Mouse (Mus musculus): ENCODE data around the gene 1300017J02Rik.
A peak's percentile ranks its signal among the peaks of the same experiment; 100 is the strongest.

The 1300017J02Rik gene

DNA sequence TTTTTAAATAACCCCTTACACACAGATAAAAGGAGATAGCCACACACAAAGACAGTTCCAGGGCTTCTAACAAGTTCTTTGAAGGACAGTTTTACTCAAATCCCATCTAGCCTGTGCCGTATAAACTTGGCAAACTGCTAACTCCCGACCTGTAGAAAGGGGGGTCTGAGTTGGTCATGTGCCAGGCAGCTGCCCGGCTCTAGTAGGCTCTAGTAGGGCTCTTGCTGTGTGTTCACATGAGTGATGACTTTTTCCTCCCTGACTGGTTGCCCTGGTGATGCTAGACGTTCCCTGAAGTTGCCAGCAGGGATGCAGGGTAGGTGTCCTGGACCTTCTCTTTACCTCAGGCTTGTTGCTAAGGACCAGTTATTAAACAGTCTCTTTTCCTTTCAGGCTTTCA, 33.8 kb downstream of the 1300017J02Rik start:
- DNase-seq, result no peak

DNA sequence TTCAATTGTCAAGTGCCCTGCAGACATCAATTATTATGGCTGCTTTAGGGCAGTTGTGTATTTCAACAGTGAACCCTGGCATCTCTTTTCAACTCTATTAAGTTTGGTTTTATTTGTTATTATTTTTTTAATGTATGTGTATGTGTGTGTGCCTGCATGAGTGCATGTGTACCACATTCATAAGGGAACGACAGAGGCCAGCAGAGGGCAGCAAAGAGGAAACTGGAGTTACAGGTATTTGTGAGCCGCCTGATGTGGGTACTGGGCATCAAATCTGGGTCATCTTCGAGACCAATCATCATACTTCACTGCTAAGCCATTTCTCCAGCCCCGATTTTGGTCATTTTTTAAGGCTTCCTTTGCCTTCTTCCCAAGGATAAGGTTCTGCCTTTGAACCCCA, 39.1 kb downstream of the 1300017J02Rik start:
- DNase-seq, result no peak

DNA sequence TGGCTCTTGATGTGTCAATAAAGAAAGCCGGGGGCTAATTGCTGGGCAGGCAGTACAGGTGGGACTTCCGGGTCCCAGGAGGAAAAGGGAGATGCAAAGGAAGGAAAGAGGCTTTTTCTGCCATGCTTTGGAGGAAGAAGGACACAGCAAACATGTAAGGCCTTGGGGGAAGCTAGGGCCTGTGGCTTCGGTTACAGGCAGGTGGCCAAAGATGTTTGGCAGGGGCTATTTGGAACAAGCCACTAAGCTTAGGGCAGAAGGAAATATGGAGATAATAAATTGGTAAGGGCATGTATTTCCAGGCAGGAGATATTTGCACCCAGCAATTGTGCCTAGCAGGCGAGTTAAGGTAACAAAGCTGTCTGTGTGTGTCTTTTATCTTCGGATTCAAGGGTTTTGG, 52.0 kb downstream of the 1300017J02Rik start:
- DNase-seq, result no peak

DNA sequence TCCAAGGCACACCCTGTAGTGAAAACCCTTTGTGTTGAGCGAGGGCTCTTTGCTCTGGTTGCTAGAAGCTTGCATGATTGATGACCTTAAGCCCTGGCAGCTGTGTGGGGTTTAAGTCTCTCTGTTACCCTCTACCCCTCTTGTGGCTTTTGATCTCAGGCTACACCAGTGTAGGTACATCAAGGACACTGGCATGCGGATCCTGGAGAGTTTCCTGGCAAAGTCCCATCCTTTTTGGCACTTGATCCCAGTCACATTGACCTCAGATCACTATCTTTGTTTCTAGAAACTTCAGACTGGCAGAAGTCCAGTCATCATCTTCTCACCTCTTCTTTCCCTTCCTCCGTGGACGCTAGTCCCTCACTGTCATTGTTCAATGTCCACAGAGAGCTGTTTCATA, 56.3 kb downstream of the 1300017J02Rik start:
- no peak for DNase-seq

DNA sequence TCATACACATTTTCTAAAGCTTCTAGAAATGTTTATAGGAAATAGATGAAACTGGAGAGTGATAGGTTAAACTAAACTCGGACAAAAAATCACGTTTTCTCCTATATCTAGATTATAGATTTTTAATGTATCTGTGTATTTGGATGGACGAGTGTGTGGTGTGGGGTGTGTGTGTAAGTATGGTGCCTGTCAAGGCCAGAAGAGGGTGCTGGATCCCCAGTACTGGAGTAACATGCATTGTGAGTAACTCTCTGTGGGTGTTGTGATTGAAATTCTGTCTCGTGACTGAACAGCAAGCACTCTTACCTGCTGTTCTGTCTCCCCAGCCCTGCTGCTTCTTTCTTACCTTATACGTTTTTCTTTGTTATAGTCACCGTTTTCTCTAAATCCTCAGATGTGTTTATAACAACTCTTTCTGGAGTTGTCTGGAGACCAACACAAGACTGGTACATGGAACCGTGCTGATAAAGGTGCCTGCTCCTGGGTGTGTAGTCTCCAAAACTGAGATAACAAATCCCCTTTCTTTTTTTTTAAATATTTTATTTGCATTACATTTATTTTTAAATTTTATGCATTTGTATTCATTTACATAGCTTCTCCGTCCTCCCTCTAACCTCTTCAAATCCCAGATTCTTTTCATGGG, 58.2 kb downstream of the 1300017J02Rik start:
- no peak for DNase-seq

DNA sequence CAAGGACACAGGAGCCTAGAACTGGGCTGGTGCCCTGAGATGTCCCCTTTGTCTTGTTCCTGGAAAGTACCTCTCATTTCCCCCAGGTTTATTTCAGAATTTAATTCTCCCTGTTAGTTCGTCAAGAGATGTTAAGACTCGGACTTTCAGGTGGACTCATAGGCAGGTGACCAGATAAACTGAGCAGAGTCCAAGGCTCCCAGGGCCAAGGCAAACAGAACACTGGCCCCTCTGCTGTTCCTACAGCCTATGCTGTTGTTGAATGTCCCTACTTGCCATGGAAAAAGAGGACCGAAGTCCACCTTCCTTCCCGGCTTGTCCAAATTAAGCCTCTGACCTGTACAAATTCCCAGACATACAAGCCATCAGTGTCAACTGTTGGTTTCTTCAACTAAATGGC, 61.2 kb downstream of the 1300017J02Rik start:
- DNase-seq, result peak; percentile 32 to 47

DNA sequence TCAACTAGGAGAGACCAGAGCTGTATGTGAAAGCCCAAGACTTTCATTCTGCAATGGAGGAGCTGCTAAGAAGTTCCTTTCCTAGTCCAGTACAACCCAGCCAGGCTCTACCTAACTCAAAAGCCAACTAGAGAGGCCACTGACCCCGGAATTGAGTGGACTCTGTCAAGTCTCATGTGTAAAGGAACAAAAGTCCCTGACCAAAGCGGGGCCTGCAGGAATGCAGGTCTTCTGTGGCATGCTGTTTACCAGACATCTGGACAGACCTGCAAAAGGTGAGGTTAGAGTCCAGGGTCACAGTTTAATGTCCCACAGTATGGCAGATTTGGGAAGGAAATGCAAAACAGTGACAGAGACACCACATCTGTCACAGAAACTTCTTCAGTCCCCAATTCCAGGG, 63.7 kb downstream of the 1300017J02Rik start:
- peak; percentile 42 to 45 for DNase-seq

DNA sequence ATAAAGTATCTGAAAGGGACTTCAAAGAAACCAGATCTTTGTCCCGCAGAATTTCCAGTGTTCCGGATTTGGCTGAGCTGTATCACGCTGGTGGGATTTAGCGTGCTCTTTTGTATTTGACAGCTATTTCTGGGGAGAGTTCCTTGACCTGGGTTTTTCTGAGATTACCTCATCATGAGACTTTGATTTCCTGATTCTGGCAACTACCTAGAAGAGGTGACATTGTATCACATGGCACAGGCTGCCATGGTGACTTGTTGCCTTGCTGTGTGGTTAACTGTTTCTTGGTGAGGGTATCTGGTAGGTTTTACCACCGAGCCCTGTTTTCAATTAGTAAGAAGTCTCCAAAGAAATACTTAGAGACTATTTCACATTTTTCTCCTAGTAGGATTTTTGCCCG, 65.4 kb downstream of the 1300017J02Rik start:
- no peak for DNase-seq

DNA sequence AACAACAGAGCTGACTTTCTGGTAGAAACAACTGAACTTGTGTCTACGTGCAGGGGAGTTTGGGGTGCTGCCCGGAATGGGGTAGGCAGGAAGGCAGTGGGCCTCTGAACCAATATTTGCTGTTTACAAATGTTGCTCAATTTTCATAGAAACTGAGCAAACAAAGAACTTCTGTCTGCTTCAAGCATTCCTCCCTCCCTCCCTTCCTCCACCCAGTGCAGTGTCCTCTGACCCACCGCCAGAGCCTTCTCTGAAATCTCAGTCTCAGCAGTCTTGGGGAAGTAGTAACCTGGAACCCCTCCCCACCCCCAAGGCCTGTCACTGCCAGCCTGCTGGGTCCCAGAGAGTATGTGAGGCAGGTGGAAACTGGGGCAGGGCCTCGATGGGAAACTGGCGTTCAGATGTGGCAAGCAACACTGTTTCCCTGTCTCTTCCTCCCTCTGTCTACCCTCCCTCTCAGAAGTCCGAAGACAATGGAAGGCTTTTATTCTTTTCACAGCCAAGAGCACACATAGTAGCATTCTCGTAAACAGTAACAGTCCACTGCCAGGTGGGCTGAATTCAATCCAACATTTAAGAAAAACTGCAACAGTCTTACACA, 70.2 kb downstream of the 1300017J02Rik start:
- peak; percentile 19 to 25 for DNase-seq

DNA sequence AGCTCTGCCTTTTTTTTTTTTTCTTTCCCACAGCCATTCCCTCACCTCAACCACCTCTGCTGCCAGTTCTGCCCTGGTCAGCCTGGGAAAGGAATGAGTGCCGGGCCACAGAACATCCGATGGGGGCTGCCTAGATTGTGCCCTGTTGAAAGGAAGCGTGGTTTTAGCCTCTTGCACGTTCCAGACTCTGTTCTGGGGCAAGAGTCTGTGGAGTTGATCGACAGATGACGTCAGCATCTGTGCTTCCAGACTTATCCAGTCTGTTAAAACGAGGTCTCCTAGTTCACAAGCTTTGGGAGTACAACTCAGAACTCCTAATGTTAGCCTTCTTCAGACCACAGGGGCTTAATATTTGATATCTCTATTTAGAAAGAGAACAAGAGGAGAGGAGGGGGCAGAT, 70.8 kb downstream of the 1300017J02Rik start:
- no peak for DNase-seq

DNA sequence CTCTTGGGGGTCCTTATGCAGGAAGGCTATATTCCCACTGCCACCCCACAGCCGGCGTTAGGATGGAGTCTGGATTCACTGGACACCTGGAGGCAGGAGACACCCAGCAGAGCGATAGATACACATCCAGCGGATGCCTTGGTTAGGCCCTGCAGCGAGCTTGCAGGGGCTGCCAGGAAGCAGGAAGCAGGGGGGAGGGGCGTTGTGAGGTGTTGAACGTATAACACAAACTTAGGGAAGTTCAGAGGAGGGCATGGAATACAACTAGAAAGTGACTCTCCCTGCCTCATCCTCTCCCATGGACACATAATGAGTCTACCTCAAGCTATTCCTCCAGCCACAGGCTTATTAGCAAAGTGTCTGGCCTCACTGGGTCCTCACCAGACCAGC, 71.9 kb downstream of the 1300017J02Rik start:
- no peak for DNase-seq

DNA sequence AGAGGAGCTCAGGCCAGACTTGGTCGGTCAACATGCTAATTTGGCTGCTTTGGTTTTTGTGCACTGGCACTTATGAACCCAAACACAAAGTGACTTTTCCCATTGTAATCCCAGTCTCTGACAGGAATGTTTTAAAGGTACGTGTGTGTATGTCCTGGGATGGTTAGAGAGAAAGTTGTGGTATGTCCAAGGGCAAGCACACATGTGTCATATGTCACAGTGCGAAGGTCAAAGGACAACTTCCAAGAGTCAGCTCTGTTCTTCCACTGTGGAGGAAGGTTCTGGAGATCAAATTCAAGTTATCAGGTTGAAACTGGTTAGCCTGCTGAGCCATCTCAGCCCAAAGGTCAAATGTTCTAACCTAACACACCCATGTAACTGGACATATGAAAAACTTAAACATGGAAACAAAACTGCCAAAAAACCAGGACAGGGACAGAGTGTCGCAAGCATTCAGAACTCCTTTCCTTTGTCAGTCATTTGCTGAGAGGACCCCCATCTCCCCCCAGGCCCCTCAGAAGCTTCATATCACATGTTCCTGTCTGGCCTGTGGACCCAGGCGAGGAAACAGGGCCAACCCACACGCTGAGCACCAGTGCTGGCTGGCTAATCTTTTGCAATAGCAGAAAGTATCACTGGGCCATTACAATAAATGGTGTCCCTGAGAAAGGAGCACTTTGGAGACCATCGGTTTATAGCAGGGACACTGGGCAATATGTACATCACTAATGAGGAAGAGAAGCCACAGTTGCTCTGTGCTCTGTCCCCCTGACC, 72.5 kb downstream of the 1300017J02Rik start:
- no peak for DNase-seq

DNA sequence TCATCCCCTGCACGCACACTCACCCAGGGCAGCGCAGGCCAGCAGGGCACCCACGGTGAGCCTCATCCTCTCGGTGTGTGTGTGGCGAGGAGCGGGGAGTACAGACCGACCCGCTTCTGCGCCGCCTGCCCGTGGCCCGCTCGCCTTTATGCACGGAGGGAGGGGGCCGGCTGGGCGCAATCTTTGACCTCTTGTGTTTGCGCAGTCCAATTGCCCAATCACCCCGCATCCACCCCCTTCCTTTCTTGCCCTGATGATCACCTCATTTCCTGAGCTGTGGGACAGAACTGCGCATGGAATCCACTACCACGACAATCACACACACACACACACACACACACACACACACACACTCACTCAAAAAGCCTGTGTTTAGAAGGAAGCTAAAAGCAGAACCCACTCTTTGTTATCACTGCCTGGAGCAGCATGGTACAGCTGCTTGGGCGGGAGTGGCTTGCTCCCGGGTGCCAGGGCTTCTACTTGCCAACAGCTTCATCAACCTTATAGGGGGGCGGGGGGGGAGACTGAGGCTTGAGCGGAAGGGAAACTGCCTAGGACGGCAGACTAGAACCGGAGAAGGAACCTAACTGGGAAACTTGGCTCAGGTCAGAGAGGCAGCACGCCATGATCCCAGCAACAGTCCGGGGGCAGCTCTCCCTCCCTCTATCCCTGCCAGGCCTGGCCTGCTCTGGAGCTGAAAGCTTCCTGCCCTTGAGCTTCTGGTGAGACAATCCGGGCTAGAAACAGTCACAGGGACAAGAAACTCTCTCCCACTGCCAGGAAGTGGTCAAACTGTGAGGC, 74.5 kb downstream of the 1300017J02Rik start, which contains the start of the genes Gm20425 and Trf:
Gene Gm20425, minus strand, starts transcription at position 157 of the 801 bp plus-strand sequence.
Gene Trf, minus strand, starts transcription at position 294 of the 801 bp plus-strand sequence.
- DNase-seq, result peak; percentile 63 to 67

DNA sequence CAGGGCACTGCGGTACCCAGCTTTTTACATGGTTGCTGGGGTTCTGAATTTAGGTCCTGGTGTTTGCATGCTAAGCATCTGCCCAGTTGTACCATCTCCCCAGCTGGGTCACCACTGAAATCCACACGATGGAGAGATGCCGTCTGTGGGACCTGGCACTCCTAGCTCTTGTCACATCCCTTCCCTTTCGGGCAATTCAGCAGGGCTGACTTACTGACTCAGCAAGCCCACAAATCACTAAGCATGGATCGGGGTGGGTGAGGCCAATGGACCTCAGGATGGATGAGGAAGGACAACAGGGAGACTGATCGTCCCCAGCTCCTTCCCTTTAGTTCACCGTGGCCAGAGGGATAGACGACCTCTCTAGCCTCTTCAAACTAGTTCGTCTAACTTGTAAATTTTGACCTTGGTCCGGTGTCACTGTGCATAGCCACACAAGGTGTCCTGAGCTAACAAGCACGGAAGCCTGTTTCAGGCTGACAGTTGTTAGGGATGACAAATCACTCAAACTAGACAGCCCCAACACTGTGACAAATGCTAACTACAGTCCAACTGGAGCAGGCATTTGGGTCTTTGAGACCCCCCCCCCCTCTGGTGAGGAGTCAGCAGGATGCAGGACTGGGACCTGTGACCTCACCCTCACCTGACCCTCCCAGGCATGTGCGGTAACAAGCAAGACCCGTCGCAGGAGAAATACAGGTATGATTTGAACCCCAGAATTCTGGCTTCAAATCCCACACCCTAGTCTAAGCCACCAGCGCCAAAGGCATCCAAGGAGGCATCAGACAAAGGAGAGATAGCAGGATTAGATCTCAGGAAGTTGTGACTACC, 75.6 kb downstream of the 1300017J02Rik start:
- DNase-seq, result no peak

DNA sequence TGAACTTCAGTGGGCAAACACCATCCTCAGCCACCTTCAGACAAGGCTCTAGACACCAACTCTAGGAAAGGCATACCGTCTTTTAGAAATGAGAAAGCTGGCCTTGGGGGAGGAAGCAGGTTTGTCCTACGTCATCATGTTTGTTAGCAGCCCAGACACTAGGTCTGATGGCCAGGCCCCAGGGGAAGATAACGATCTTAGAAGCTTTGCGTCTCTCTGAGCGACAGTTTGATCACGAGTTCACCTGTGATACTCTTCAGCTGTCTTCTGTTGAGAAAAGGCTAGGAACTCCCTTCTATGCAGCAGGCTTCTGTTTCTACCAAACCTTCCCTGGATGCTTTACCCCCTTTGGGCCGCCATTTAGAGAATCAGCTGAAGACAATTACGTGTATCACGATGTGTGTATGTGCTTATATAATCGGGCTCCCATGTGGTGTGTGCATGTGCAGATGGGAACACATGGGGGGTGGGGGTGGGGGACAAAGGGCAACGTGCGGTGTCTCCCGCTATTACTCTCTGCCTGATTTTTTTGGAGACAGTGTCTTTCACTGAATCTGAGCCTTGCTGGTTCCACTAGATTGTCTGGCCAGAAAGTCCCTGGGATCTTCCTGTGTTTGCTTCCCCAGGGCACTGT, 76.4 kb downstream of the 1300017J02Rik start:
- no peak for DNase-seq

DNA sequence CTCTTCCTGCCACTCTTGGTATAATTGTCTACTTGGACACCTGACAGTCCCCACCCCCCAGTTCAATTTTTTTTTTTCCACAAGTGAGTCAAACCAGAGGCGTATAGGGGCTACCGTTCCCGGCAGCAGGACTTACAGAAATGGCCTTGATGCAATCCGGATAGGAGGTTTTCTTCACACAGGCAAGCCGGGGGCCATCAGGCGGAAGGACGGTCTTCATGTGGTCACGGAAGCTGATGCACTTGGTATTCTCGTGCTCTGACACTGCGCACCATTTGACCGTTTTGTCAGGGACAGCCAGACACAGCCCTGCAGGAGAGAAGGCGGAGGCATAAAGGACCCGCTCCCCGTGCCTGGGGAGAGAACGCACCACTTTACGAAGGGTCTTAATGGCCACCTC, 77.1 kb downstream of the 1300017J02Rik start:
- DNase-seq, result no peak

DNA sequence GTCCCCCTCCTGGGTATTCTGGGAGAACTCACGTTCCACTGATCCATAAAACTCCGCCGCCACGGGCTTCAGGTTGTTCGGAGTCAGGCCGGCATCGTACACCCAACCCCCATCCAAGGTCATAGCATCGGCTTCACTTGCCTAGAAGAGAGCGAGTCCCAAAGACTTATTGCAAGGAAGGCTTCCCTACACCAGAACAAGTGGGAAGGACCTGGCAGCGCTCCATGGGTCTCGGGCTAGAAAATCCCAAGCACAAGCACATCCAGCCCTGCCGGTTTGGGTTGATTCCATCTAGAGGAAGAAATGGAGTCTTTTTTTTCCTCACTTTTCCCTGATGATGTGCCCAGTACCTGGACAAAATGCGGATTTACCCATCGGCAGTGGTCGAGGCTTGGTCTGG, 78.1 kb downstream of the 1300017J02Rik start:
- peak; percentile 33 to 63 for DNase-seq

DNA sequence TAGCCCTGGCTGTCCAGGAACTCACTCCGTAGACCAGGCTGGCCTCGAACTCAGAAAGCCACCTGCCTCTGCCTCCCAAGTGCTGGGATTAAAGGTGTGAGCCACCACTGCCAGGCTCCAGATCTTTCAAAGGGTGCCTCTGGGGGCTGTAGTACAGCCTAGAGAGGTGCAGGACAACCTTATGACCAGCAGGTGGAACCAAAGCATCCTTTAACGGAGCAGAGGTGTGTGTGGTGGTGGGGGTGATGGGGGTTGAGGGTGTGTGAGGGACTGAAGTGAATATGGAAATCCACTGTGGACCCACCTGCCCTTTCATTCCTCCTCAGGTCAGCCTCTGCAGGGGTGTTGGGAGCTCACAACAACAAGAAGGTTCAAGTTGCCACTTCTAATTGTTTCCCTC, 79.4 kb downstream of the 1300017J02Rik start:
- DNase-seq, result peak; percentile 13 to 55

DNA sequence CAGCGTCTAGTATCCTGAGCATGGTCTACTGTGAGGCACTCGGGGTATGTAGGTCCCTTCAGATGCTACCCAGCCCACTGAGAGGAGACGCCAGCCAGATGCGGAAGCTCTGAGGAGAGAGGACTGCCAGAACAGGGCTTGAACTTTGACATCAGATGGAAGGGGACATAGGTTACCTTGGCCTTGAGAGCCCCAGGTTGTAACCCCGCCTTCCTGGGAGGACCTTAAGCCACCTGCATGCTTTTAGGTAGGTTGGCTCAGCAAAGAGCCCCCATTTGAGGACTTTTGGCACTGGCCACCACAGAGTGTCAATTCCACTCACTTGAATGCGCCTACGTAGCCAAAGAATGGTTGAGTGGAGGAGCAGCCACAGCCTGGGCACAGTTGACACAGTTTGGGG, 80.2 kb downstream of the 1300017J02Rik start:
- no peak for DNase-seq

DNA sequence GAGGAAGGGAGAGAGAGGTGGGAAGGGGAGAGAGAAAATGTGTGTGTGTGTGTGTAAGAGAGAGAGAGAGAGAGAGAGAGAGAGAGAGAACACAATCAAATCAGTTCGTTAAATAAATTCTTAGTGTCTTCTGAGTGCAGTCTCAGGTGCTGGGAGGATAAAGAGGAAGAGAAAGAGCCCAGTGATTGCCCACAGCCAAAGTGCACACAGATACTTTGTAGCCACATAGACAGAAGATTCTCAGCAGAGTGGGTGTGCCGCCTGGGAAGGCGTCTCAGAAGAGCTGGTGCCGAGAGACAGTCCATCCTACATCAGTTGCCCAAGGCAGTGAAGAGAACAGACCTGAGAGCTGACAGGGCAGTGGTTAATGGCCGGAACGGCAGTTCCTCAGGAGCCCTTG, 90.6 kb downstream of the 1300017J02Rik start:
- no peak for DNase-seq

DNA sequence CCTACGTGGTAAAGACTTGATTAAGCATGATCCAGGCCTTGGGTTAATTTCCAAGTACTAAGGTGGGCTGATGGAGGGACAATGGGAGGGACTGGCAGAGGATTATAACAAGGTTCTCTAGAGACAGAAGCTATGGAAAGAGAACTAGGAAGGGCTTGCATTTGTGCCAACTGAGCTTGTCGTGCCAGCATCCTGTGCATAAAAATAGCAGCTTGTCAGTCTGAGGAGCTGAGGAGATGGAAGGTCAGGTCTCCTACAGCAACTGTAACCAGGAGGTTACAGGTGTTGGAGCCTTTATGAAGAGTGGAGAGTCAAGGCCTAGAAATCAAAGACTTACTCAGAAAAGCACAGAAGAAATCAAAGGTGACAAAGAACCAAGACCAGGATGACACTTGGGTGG, 91.3 kb downstream of the 1300017J02Rik start:
- DNase-seq, result no peak
